Mouse (Mus musculus) embryonic fibroblast, embryonic 13.5 days (primary cell): ENCODE measurements around the gene Napa.

Experiments used
- CTCF ChIP-seq: IDR thresholded peaks from 2 replicates; pipeline ENCODE4 v1.5.1; 2011; ENCODE audit warnings: mild to moderate bottlenecking, control low read depth, low read length, moderate library complexity, borderline replicate concordance; ENCODE audit not compliant: insufficient read depth
- POLR2A ChIP-seq: IDR thresholded peaks from 2 replicates; pipeline ENCODE4 v1.6.1; 2011; ENCODE audit warnings: low read depth, mild to moderate bottlenecking, control low read depth, low read length, moderate library complexity

DNA sequence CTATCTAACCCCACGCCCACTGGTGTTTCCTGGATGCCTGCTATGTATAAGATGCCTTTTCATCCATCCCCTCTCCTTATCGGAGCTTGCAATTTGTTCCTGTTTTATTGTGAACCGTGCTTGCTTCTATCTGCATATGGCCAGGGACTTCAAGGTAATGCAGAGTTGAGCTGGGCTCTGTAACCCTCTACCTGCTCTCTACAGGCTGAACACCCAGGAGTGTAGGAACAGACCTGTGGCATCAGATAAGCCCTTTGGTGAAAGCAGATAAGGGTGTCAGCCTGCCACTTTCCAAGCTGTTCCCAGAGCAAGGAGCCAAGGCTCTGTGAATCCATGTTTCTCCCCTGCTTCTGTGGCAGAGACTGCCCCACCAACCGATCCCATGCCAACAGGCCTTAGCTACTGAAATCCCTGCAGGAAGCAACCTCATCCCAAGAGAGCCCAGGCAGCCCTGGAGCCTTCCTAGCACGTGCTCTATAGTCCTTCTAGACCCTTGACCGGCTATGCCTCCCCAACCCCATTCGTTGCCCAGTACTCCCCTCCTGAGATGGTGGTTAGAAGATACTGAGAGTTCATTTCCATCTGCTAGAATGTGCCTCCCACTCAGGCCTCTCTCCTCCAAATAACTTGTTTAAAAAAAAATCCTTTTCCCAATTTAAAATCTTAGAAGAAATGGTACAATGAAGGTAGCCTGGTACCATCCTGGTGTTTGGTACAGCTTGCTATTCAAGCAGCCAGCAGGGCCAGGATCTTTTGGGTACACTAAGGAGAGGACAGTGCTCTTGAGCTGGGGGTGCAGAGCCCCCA lies 13.2 kb downstream of the Napa start:
- TF ChIP-seq POLR2A (no peak), CTCF (no peak)
